Mouse (Mus musculus) bone marrow, adult 2 months (tissue): ENCODE measurements at regions not wholly inside any gene's neighbourhood (a gene's known extent, or its start where the extent isn't known, plus 50 kb on each side); places are given as distances from the start of the nearest gene placed in this dataset.

ENCODE experiments used
- CTCF ChIP-seq: fragments of 200-500 bp; IDR thresholded peaks from 2 replicates; pipeline ENCODE4 v1.5.1; 2011; ENCODE audit warnings: low read length, control low read depth; ENCODE audit not compliant: control insufficient read depth, insufficient read depth
- POLR2A ChIP-seq: fragments of 200-500 bp; IDR thresholded peaks from 2 replicates; pipeline ENCODE4 v1.6.1; 2011; ENCODE audit warnings: low read depth, mild to moderate bottlenecking, control low read depth, low read length, borderline replicate concordance; ENCODE audit not compliant: control insufficient read depth

DNA sequence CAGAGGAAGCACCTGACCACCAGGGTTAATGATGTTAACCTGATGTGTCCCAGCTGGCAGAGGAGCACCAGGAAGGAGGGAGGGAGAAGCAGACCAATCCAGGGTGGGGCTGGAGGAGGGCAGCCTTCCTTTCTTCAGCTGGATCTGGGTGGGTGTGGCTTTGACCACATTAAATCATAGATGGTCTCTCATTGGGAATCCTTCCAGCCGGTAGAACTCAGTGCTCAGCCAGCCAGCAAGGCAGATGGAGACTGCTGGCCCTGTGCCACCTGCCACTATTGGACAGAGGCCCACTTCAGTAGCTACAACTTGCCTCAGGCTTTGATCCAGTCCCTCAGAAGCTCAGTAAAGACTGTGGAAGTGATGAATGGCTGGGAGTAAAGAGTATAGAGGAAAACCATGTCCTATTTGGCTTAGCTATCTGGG is 386.1 kb downstream of the Cmpk2 start:
- no peak for TF ChIP-seq POLR2A
- TF ChIP-seq CTCF, result no peak
